8 mouse cellular contexts compared by ENCODE assay signal in genomic region chr4:126111153-126111549, GRCm38 (mm10). TPM values are rescaled to one million over a fixed set of nuclear protein-coding genes. Genes with fewer than 3 reads are reported as not detected.
DNase-seq lines count a peak whose midpoint lies in the region; ATAC-seq and TF ChIP-seq lines count a peak whose summit lies in the region.

No protein-coding gene starts in this region.

- 20% methylated on average over 7 of the region's 7 CpGs for WGBS in heart, embryonic 11.5 days (ENCODE audit: insufficient replicate concordance)
- WGBS in liver, embryonic 15.5 days (ENCODE audit: insufficient replicate concordance): 25% methylated on average over 7 of the region's 7 CpGs

- TF ChIP-seq CTCF in G1E (IDR thresholded peaks at IDR 0.05; ENCODE audit: low read depth, low read length): no peak

- peak overlapping the region; percentile 52; the same call in 1 of the 2 replicates for H3K9ac ChIP-seq in heart, embryonic 11.5 days (ENCODE audit: low read depth, low read length)
- no peak overlapping the region for H3K9ac ChIP-seq in liver, embryonic 15.5 days

- no peak for ATAC-seq in heart, embryonic 11.5 days (replicated peaks; ENCODE audit: insufficient number of reproducible peaks, low FRiP score, low TSS enrichment)
- ATAC-seq in G1E (ENCODE audit: extremely low read depth, insufficient number of reproducible peaks, low FRiP score, poor library complexity, severe bottlenecking): no peak
- ATAC-seq in liver, embryonic 15.5 days (ENCODE audit: insufficient read depth): no peak
- ATAC-seq in cerebellum, adult (ENCODE audit: insufficient number of reproducible peaks, low FRiP score, low TSS enrichment): no peak

- no peaks in the 10 kb centered on the region for H3K9me3 ChIP-seq in heart, embryonic 11.5 days (replicated peaks; ENCODE audit: control insufficient read depth, low read length)
- no peaks in the 10 kb centered on the region for H3K9me3 ChIP-seq in G1E (replicated peaks)
- H3K9me3 ChIP-seq in liver, embryonic 15.5 days (replicated peaks): no peaks in the 10 kb centered on the region

- intact Hi-C loops in heart, postnatal 10 days (cut with DNase I): loop anchor here (5.0 kb wide), 1 partner anchor 151 kb away; the partner anchor contains the start of gene Trappc3

- peak overlapping the region; percentile 39 for H3K4me2 ChIP-seq in heart, embryonic 11.5 days
- H3K4me2 ChIP-seq in liver, embryonic 15.5 days: peak overlapping the region; percentile 41

- H3K27me3 ChIP-seq in heart, embryonic 11.5 days (ENCODE audit: control insufficient read depth, insufficient read depth, low read length): no peaks in the 10 kb centered on the region
- H3K27me3 ChIP-seq in G1E (ENCODE audit: insufficient read depth, low read length): no peaks in the 10 kb centered on the region
- H3K27me3 ChIP-seq in liver, embryonic 15.5 days: no peaks in the 10 kb centered on the region

- peaks cover 57% of the 10 kb centered on the region for H3K4me1 ChIP-seq in heart, embryonic 11.5 days (ENCODE audit: control insufficient read depth, insufficient read depth, low read length)
- peaks cover 33% of the 10 kb centered on the region for H3K4me1 ChIP-seq in G1E (ENCODE audit: insufficient read depth, low read depth, low read length)
- H3K4me1 ChIP-seq in liver, embryonic 15.5 days (replicated peaks): peaks cover 74% of the 10 kb centered on the region

- H3K36me3 ChIP-seq in heart, embryonic 11.5 days (ENCODE audit: control insufficient read depth, insufficient read depth, low read length): no peaks in the 10 kb centered on the region
- H3K36me3 ChIP-seq in G1E (replicated peaks): peaks cover 77% of the 10 kb centered on the region
- no peaks in the 10 kb centered on the region for H3K36me3 ChIP-seq in liver, embryonic 15.5 days (replicated peaks)

- DNase-seq in heart, postnatal 10 days: no peak
- DNase-seq in G1E (ENCODE audit: low spot score): no peak
- peak; percentile 54 for DNase-seq in heart, postnatal 4 days
- DNase-seq in left cerebral cortex, adult 8-10 months (ENCODE audit: low spot score in 2 of 2): no peak
- no peak for DNase-seq in urinary bladder, postnatal 36 days (ENCODE audit: low spot score in 2 of 2)

- H3K4me3 ChIP-seq in heart, embryonic 11.5 days (ENCODE audit: low read depth, low read length): peak overlapping the region; percentile 2; the same call in 1 of the 2 replicates
- peak overlapping the region; percentile 45; the same call in 1 of the 2 replicates for H3K4me3 ChIP-seq in G1E (ENCODE audit: low read depth, low read length)
- no peak overlapping the region for H3K4me3 ChIP-seq in liver, embryonic 15.5 days (replicated peaks)

- H3K27ac ChIP-seq in heart, embryonic 11.5 days (ENCODE audit: low read depth, low read length): peak overlapping the region; percentile 90
- H3K27ac ChIP-seq in liver, embryonic 15.5 days (replicated peaks): peak overlapping the region; percentile 73

RNA-seq across cellular contexts. Expression of gene Stk40, which starts 7.4 kb away (rescaled TPM):
- polyA plus RNA-seq in heart, embryonic 11.5 days (2014; fragmentation: Nextera tagmentation; extraction: Ambion mirVana): 18.5 and 23.2 TPM in 2 replicates
- total RNA-seq in heart, postnatal 10 days (2021): 10 to 100 TPM; 22.8 to 32.7 TPM
- total RNA-seq in G1E (2014; fragmentation: Nextera tagmentation) (30.9 and 41.2 TPM in 2 replicates), G1E (2017) (20.5 and 20.8 TPM in 2 replicates)
- 68.2 and 68.5 TPM in 2 replicates for polyA plus RNA-seq in G1E (2012)
- 10 to 100 TPM; 32.5 to 33.2 TPM for total RNA-seq in heart, postnatal 4 days (2021)
- 13.1 and 15.5 TPM in 2 replicates for polyA plus RNA-seq in liver, embryonic 15.5 days (2015; fragmentation: Nextera tagmentation; extraction: Ambion mirVana)
- 10 to 100 TPM; 28.8 to 37.6 (median 33.8) TPM for total RNA-seq in left cerebral cortex, adult 8-10 months (2022)

RNA-seq across cellular contexts. Expression of gene Lsm10, which starts 14.7 kb away (rescaled TPM):
- 42.8 and 44.5 TPM in 2 replicates for polyA plus RNA-seq in heart, embryonic 11.5 days (2014; fragmentation: Nextera tagmentation; extraction: Ambion mirVana)
- 10 to 100 TPM; 11.0 to 14.3 TPM for total RNA-seq in heart, postnatal 10 days (2021)
- total RNA-seq in G1E (2014; fragmentation: Nextera tagmentation) (37.8 and 37.9 TPM in 2 replicates), G1E (2017) (39.3 and 40.3 TPM in 2 replicates)
- 9.7 and 12.6 TPM in 2 replicates for polyA plus RNA-seq in G1E (2012)
- 10 to 100 TPM; 17.3 to 18.4 TPM for total RNA-seq in heart, postnatal 4 days (2021)
- 25.5 and 26.7 TPM in 2 replicates for polyA plus RNA-seq in liver, embryonic 15.5 days (2015; fragmentation: Nextera tagmentation; extraction: Ambion mirVana)
- total RNA-seq in left cerebral cortex, adult 8-10 months (2022): 10 to 100 TPM; 14.5 to 18.7 (median 15.5) TPM

RNA-seq across cellular contexts. Expression of gene Eva1b, which starts 36.4 kb away (rescaled TPM):
- polyA plus RNA-seq in heart, embryonic 11.5 days (2014; fragmentation: Nextera tagmentation; extraction: Ambion mirVana): 31.9 and 33.5 TPM in 2 replicates
- total RNA-seq in heart, postnatal 10 days (2021): 10 to 100 TPM; 36.3 to 37.0 TPM
- total RNA-seq in G1E (2014; fragmentation: Nextera tagmentation): not detected in 2 replicates
- 0.41 and 0.44 TPM in 2 replicates for total RNA-seq in G1E (2017)
- 1.9 and 3.1 TPM in 2 replicates for polyA plus RNA-seq in G1E (2012)
- 10 to 100 TPM; 27.3 to 29.3 TPM for total RNA-seq in heart, postnatal 4 days (2021)
- polyA plus RNA-seq in liver, embryonic 15.5 days (2015; fragmentation: Nextera tagmentation; extraction: Ambion mirVana): 12.5 and 14.0 TPM in 2 replicates
- total RNA-seq in left cerebral cortex, adult 8-10 months (2022): 1 to 10 TPM; 2.4 to 5.6 (median 3.1) TPM

RNA-seq across cellular contexts. Expression of gene Sh3d21, which starts 52.1 kb away (rescaled TPM):
- 2.7 and 3.1 TPM in 2 replicates for polyA plus RNA-seq in heart, embryonic 11.5 days (2014; fragmentation: Nextera tagmentation; extraction: Ambion mirVana)
- total RNA-seq in heart, postnatal 10 days (2021): 1 to 10 TPM; 2.1 to 2.7 TPM
- total RNA-seq in G1E (2014; fragmentation: Nextera tagmentation): 0.53 and 3.2 TPM in 2 replicates
- total RNA-seq in G1E (2017): 0.27 and 0.58 TPM in 2 replicates
- polyA plus RNA-seq in G1E (2012): 0.57 and 0.69 TPM in 2 replicates
- total RNA-seq in heart, postnatal 4 days (2021): 1 to 10 TPM; 1.6 to 1.8 TPM
- 1.4 and 1.6 TPM in 2 replicates for polyA plus RNA-seq in liver, embryonic 15.5 days (2015; fragmentation: Nextera tagmentation; extraction: Ambion mirVana)
- 1 to 10 TPM in 1 of 4 experiments, under 1 TPM in 3; 0.63 to 1.4 (median 0.85) TPM for total RNA-seq in left cerebral cortex, adult 8-10 months (2022)

RNA-seq across cellular contexts. Expression of gene Oscp1, which starts 52.8 kb away (rescaled TPM):
- 5.3 TPM in 2 replicates for polyA plus RNA-seq in heart, embryonic 11.5 days (2014; fragmentation: Nextera tagmentation; extraction: Ambion mirVana)
- total RNA-seq in heart, postnatal 10 days (2021): 1 to 10 TPM; 3.5 to 4.1 TPM
- 6.6 and 10.8 TPM in 2 replicates for total RNA-seq in G1E (2014; fragmentation: Nextera tagmentation)
- total RNA-seq in G1E (2017): 9.6 and 9.8 TPM in 2 replicates
- polyA plus RNA-seq in G1E (2012): 0.18 and 1.9 TPM in 2 replicates
- total RNA-seq in heart, postnatal 4 days (2021): 1 to 10 TPM; 4.9 to 5.9 TPM
- 1.6 and 1.9 TPM in 2 replicates for polyA plus RNA-seq in liver, embryonic 15.5 days (2015; fragmentation: Nextera tagmentation; extraction: Ambion mirVana)
- 10 to 100 TPM; 56.3 to 72.2 (median 62.4) TPM for total RNA-seq in left cerebral cortex, adult 8-10 months (2022)

Comparison
In these comparisons a context has a peak if more than half of its experiments do, and no peak if none do; other contexts are left out.
1. RNA of gene Eva1b, which starts 36.4 kb away (total RNA-seq): 36.3 to 37.0 TPM in heart, postnatal 10 days and 27.3 to 29.3 TPM in heart, postnatal 4 days; 2.4 to 5.6 TPM in left cerebral cortex, adult 8-10 months and 0.41 to 0.44 TPM in G1E; every median in the first group is over 4 times any median in the second.